Mouse (Mus musculus) heart, embryonic 14.5 days (tissue): ENCODE measurements around the gene Gm28048. TPM values are rescaled to one million over a fixed set of nuclear protein-coding genes. Genes with fewer than 3 reads are reported as not detected.

Source experiments
- ATAC-seq: fragments of 200-750 bp; cut with Nextera tagmentation; 2 replicates; pipeline ENCODE4 v1.8.0; 2017; ENCODE audit warnings: low read depth, moderate TSS enrichment; ENCODE audit not compliant: insufficient number of reproducible peaks, insufficient read depth, low FRiP score
- H3K27ac ChIP-seq, 2 experiments: fragments of 200-500 bp in 1 of 2; fragments of 300-500 bp in 1 of 2; sonication (generic) in 1 of 2; replicated peaks in 1 of 2; 2 replicates each; pipeline ENCODE4 v1.5.1; 2012 to 2014; ENCODE audit warnings: low read depth in 2 of 2, low read length in 2 of 2, control low read depth in 1 of 2, mild to moderate bottlenecking in 1 of 2, mixed read lengths in 1 of 2; ENCODE audit not compliant: control insufficient read depth in 1 of 2, insufficient read depth in 1 of 2
- H3K27me3 ChIP-seq: fragments of 300-500 bp; sonication (generic); 2 replicates; pipeline ENCODE4 v1.6.1; 2014; ENCODE audit warnings: mild to moderate bottlenecking, low read length, control low read depth; ENCODE audit not compliant: control insufficient read depth, insufficient read depth
- H3K36me3 ChIP-seq: fragments of 300-500 bp; sonication (generic); 2 replicates; pipeline ENCODE4 v1.6.1; 2014; ENCODE audit warnings: mild to moderate bottlenecking, control low read depth, low read length, mixed read lengths; ENCODE audit not compliant: control insufficient read depth, insufficient read depth
- H3K4me1 ChIP-seq, 2 experiments: fragments of 200-500 bp in 1 of 2; fragments of 300-500 bp in 1 of 2; sonication (generic) in 1 of 2; 2 replicates each; pipeline ENCODE4 v1.6.1; 2012 to 2014; ENCODE audit warnings: low read length in 2 of 2, control low read depth in 1 of 2, mixed read lengths in 1 of 2; ENCODE audit not compliant: control insufficient read depth in 2 of 2, insufficient read depth in 2 of 2
- H3K4me2 ChIP-seq: fragments of 300-500 bp; sonication (generic); 2 replicates; pipeline ENCODE4 v1.6.1; 2014; ENCODE audit warnings: mild to moderate bottlenecking, low read length
- H3K4me3 ChIP-seq, 2 experiments: fragments of 200-500 bp in 1 of 2; fragments of 300-500 bp in 1 of 2; sonication (generic) in 1 of 2; 2 replicates each; pipeline ENCODE4 v1.5.1; 2012 to 2014; ENCODE audit warnings: low read length in 2 of 2, mild to moderate bottlenecking in 2 of 2, control low read depth in 1 of 2, low read depth in 1 of 2, moderate library complexity in 1 of 2; ENCODE audit not compliant: control insufficient read depth in 1 of 2, insufficient read depth in 1 of 2
- H3K9ac ChIP-seq: fragments of 300-500 bp; sonication (generic); 2 replicates; pipeline ENCODE4 v1.6.1; 2014; ENCODE audit warnings: mild to moderate bottlenecking, low read length
- H3K9me3 ChIP-seq: fragments of 300-500 bp; sonication (generic); 2 replicates; pipeline ENCODE4 v1.6.1; 2016; ENCODE audit warnings: low read length, control low read depth; ENCODE audit not compliant: control insufficient read depth
- WGBS: fragments of 180-500 bp; shearing (Covaris S2); extraction: QIAGEN DNeasy Blood & Tissue Kit; methylation state at CpG from one replicate; pipeline ENCODE4 v1.1.7; 2014; 5-methylcytosine and 5-hydroxymethylcytosine counted together
- polyA plus RNA-seq: library from polyadenylated mRNA; unstranded; fragments of >200 nt; fragmentation: Nextera tagmentation; extraction: Ambion mirVana; gene quantifications from 2 replicates; pipeline ENCODE4 v1.2.1, GENCODE M21; 2014

Gene Gm28048
- polyA plus RNA-seq, 1 experiment from 2014 or later, result 8.1 TPM

- Histone ChIP-seq H3K9ac (no peak overlapping the region), H3K4me2 (no peak overlapping the region), H3K4me1 (no peaks in the 10 kb centered on the region), H3K27ac (no peak overlapping the region), H3K9me3 (no peaks in the 10 kb centered on the region), H3K36me3 (no peaks in the 10 kb centered on the region), H3K4me3 (no peak overlapping the region), H3K27me3 (no peaks in the 10 kb centered on the region)
- WGBS, result 51% methylated on average over 2 of the region's 2 CpGs
- no peak for ATAC-seq
Measured at GRCm38 (mm10) chr11:22938983-22939382, 42.9 kb downstream of the Gm28048 start.

- no peaks in the 10 kb centered on the region for H3K9me3 ChIP-seq
- no peak overlapping the region for H3K4me3 ChIP-seq
- ATAC-seq, result no peak
- no peak overlapping the region for H3K9ac ChIP-seq
- no peak overlapping the region for H3K4me2 ChIP-seq
- H3K27ac ChIP-seq, result no peak overlapping the region
- H3K4me1 ChIP-seq, result no peaks in the 10 kb centered on the region
- H3K36me3 ChIP-seq, result no peaks in the 10 kb centered on the region
- WGBS, result 94% methylated on average over 4 of the region's 4 CpGs
- H3K27me3 ChIP-seq, result no peaks in the 10 kb centered on the region
Measured at GRCm38 (mm10) chr11:22937716-22938316, 44.1 kb downstream of the Gm28048 start.

- H3K4me1 ChIP-seq, result no peaks in the 10 kb centered on the region; a peak in 1 of 4 replicates
- WGBS, result 64% methylated on average over 5 of the region's 5 CpGs
- H3K27me3 ChIP-seq, result no peaks in the 10 kb centered on the region
- H3K9me3 ChIP-seq, result no peaks in the 10 kb centered on the region
- H3K27ac ChIP-seq, result no peak overlapping the region
- no peak overlapping the region for H3K9ac ChIP-seq
- no peak overlapping the region for H3K4me2 ChIP-seq
- H3K36me3 ChIP-seq, result no peaks in the 10 kb centered on the region
- H3K4me3 ChIP-seq, result no peak overlapping the region
- ATAC-seq, result no peak
Measured at GRCm38 (mm10) chr11:22936446-22937125, 45.3 kb downstream of the Gm28048 start.

GRCm38 (mm10) chr11:22932167-22932566 is 49.7 kb downstream of the Gm28048 start:
- Histone ChIP-seq H3K4me3 (no peak overlapping the region), H3K9me3 (no peaks in the 10 kb centered on the region), H3K36me3 (no peaks in the 10 kb centered on the region), H3K9ac (no peak overlapping the region), H3K4me2 (no peak overlapping the region), H3K4me1 (peaks cover 2 to 14% of the 10 kb centered on the region in 2 experiments; a peak in 2 of 4 replicates), H3K27me3 (no peaks in the 10 kb centered on the region), H3K27ac (no peak overlapping the region)
- no peak for ATAC-seq

GRCm38 (mm10) chr11:22931320-22931905 is 50.5 kb downstream of the Gm28048 start:
- no peak for ATAC-seq
- peaks cover 2 to 14% of the 10 kb centered on the region in 2 experiments; a peak in 2 of 4 replicates for H3K4me1 ChIP-seq
- H3K27me3 ChIP-seq, result no peaks in the 10 kb centered on the region
- no peaks in the 10 kb centered on the region for H3K36me3 ChIP-seq
- no peak overlapping the region for H3K4me2 ChIP-seq
- H3K4me3 ChIP-seq, result no peak overlapping the region
- H3K9ac ChIP-seq, result no peak overlapping the region
- H3K27ac ChIP-seq, result no peak overlapping the region
- 78% methylated on average over 2 of the region's 2 CpGs for WGBS
- no peaks in the 10 kb centered on the region for H3K9me3 ChIP-seq

- no peak overlapping the region for H3K9ac ChIP-seq
- no peak overlapping the region for H3K4me3 ChIP-seq
- no peak for ATAC-seq
- H3K4me1 ChIP-seq, result peaks cover 2 to 14% of the 10 kb centered on the region in 2 experiments; a peak in 2 of 4 replicates
- no peak overlapping the region for H3K27ac ChIP-seq
- no peak overlapping the region for H3K4me2 ChIP-seq
- WGBS, result 63% methylated on average over 2 of the region's 2 CpGs
- no peaks in the 10 kb centered on the region for H3K36me3 ChIP-seq
- H3K9me3 ChIP-seq, result no peaks in the 10 kb centered on the region
- H3K27me3 ChIP-seq, result no peaks in the 10 kb centered on the region
Measured at GRCm38 (mm10) chr11:22930129-22930528, 51.8 kb downstream of the Gm28048 start.

- 62% methylated on average over 8 of the region's 8 CpGs for WGBS
- Histone ChIP-seq H3K27me3 (no peaks in the 10 kb centered on the region), H3K9ac (no peak overlapping the region), H3K27ac (no peak overlapping the region), H3K9me3 (no peaks in the 10 kb centered on the region), H3K36me3 (no peaks in the 10 kb centered on the region), H3K4me2 (no peak overlapping the region), H3K4me1 (peaks cover 2 to 14% of the 10 kb centered on the region in 2 experiments; a peak in 2 of 4 replicates), H3K4me3 (no peak overlapping the region)
- no peak for ATAC-seq
Measured at GRCm38 (mm10) chr11:22928586-22929169, 53.2 kb downstream of the Gm28048 start.
